Mouse (Mus musculus) thymus, postnatal 14 days (tissue): Measurements from ENCODE around the gene Pfkfb4.

Experiments used
- DNase-seq: peaks from one replicate; pipeline ENCODE4 v3.0.0; 2021

Pfkfb4 gene

GRCm38 (mm10) chr9:109038086-109038895 lies 46.7 kb downstream of the Pfkfb4 start, which contains the start of gene Shisa5:
Gene Shisa5, plus strand, starts transcription at chr9:109038565.
- peak; percentile 84 for DNase-seq

GRCm38 (mm10) chr9:109038901-109039364 lies 47.4 kb downstream of the Pfkfb4 start:
- no peak for DNase-seq

GRCm38 (mm10) chr9:109039681-109040080 lies 48.1 kb downstream of the Pfkfb4 start:
- no peak for DNase-seq

DNA sequence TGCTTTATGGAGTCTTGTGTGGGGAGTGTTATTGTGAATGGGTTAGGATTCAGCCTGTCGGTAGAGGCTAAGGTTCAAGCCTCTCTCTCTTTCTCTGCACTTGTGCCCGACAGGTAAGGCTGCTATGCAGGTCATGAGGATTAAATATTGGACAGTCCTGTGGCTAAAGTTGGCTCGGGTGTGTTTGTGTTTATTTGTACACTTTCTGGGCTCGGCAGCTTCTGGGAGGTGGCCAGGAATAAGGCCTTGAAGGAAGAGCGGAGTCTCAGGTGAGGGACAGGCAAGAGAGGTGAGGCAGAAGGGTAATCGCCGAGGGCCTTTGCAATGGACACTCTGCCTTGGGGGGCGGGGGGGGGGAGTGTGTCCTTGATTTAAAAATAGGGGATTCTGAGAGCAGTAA lies 48.6 kb downstream of the Pfkfb4 start:
- DNase-seq, result no peak

DNA sequence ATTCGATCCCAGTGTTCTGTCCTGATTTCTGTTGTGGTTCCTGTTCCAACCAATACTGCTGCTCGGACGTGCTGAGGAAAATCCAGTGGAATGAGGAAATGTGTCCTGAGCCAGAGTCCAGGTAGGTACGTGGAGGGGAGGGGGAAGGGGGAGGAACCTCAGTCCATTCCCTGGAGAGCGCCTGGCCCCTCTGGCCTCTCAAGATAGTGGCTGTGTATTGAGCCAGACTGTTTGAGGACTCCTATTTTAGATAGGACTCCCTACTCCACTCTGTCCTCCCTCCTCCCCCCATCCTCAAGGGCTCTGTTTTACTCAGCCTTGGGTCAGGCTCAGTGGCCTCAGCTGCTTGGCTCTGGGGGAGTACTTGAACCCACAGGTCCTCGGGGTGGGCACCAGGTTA lies 49.3 kb downstream of the Pfkfb4 start:
- DNase-seq, result no peak

GRCm38 (mm10) chr9:109041351-109041750 lies 49.8 kb downstream of the Pfkfb4 start:
- no peak for DNase-seq

- peak; percentile 84 for DNase-seq
These were observed 54.7 kb downstream of the Pfkfb4 start for GRCm38 (mm10) chr9:109046306-109046705.

GRCm38 (mm10) chr9:109049316-109049715 lies 57.7 kb downstream of the Pfkfb4 start:
- no peak for DNase-seq

- no peak for DNase-seq
These were observed 58.6 kb downstream of the Pfkfb4 start for GRCm38 (mm10) chr9:109049996-109050673.

DNA sequence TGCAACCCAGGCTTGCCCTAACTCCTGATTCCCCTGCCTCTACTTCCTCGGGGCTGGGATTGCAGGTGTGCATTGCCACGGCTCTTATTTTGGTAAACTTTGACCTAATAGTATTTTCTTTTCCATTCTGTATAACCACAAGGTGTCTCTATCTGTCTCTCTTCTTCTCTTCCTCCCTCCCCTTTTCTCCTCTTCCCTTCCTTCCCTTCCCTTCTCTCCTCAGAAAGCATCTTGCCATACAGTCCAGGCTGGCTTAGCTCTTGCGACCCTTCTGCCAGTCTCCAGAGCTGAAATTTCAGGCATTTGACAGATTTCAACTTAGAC lies 59.1 kb downstream of the Pfkfb4 start:
- DNase-seq, result no peak

- DNase-seq, result peak; percentile 60
These were observed 59.5 kb downstream of the Pfkfb4 start for GRCm38 (mm10) chr9:109051011-109051501.

DNA sequence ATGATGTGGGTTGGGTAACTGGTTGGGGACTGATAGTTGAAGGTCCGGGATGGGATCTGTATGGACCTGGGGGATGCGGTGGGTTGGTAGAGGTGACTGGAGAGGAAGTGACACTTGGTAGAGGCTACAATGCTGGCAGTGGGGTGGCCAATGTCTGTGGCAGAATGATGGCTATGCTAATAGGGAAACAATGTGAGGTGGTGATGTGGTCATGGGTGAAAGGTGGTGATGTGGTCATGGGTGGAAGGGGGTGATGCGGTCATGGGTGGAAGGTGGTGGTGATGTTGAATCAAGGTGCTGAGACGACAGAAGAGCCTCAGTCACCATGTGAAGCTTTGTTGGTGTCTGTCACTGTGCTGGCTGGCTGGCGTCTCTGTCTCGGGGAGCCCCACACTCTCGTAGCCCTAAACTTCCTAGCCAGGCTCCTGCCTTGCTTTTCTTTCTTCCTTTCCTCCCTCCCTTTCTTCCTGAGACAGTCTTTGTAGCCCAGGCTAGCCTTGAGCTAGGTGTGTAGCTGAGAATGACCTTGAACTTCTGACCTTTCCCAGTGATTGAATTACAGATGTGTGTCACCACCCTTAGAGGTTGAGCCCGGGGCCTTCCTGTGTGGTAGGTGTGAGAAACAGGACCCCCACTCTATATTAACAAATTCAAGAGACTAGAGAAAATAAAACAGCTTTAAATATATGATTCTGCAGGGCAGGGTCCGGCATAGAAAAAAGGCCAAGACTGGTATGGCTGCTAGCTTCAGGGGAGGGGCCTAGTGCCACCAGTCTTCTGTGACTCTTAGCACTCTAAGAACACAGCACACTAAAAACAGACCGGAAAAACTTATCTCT lies 60.3 kb downstream of the Pfkfb4 start:
- no peak for DNase-seq

DNA sequence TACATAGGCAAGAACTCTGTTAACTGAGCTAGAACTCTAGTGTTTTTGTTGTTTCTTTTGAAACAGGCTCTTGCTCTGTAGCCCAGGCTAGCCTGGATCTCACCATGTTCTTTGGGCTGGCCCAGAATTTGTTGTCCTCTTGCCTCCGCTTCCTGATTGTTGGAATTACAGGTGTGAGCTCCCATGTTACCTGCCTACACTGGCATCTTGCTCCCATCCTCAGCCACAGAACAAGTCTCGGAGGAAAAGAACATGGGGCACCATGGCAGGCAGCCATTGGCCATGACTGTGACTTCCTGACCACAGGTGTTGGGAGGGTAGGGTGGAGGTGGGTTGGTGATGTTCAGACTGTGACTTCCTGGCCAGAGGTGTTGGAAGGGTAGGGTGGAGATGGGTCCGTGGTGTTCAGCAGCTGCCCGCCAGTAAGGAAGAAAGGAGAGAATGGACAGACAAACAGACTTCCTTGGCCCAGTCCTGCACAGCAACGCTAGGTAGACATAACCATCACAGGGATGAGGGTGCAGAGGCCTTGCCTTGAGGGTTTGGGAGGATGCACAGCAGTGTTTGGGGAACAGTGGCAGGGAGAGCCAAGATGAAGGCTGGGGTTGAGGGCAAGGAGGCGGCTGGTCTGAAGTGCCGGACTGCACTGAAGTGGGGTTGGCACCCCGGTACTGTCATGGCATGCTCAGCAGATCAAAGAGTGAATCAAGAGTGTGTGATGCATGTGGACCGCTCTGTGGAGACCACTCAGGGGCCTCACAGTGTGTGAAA lies 61.1 kb downstream of the Pfkfb4 start:
- peak; percentile 42 for DNase-seq

- DNase-seq, result no peak
These were observed 61.8 kb downstream of the Pfkfb4 start for GRCm38 (mm10) chr9:109053366-109053765.

DNA sequence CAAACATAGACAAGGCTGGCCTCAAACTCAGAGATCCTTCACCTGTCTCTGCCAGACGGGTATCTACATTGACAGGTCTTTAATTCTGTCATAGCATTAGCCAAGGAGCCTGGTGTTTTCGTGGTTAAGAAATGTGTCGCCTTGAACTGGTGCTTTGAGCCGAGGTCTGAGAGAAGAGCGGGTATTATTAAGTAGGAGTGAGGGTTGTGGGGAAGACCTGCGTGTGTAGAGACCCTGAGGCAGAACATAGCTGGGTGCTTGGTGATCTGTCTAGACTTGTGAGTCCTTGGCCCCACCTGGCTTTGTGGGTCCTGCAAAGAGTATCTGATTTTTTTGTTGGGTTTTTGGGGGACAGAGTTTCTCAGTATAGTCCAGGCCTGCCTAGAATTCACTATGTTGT lies 62.3 kb downstream of the Pfkfb4 start:
- no peak for DNase-seq

DNA sequence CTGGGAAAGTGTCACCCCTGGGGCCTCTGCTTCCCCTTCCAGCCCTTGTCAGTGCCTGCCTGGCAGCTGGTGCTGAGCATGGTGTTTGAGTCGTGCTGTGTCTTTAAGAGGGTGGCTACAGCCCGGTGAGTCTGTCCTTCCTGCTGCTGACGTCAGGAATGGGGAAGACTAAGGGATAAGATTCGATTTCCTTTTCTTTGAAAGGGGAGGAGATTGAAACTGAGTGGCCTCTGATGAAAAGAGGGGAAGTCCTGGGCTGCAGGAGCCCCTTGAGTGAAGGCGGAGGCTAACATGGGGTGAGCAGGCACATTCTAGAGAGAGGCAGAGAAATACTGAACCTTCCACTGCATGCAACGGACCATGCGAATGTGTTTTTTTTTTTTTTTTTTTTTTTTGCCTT lies 63.1 kb downstream of the Pfkfb4 start:
- peak; percentile 63 for DNase-seq

DNA sequence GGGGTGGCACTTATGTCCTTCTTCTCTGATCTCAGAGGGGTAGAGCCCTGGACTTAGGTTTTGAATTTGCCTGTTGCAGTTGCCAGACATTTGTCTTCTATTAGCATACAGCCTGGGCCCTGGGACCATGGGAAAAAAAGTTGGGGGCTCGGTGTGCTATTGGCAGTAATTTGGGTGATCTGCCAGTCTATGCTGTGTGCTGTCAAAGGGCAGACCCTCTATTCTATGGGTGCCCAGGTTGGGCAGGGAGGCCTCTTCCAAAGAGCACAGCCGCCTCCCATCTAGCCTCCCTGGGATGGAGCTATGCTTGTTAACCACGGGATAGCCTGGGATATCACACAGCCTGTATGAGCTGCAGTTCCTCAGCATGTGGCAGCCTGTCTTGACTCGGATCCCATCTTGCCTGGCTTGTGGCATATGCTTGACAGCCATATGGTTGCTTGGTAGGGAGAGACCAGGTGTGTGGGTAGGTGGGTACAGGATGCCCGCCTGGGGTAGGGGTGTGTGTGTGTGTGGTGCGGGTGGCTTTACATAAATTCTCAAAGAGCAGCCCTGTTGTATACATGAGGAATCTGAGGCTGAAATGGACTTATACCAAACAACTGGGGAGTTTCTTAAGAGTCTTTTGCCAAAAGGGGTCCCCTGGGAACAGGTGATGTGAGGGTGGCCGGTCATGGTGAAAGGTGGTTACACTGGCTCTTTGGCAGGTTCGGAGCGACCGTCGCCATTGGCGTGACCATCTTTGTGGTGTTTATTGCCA lies 63.9 kb downstream of the Pfkfb4 start:
- DNase-seq, result no peak

GRCm38 (mm10) chr9:109056081-109056690 lies 64.6 kb downstream of the Pfkfb4 start:
- no peak for DNase-seq

DNA sequence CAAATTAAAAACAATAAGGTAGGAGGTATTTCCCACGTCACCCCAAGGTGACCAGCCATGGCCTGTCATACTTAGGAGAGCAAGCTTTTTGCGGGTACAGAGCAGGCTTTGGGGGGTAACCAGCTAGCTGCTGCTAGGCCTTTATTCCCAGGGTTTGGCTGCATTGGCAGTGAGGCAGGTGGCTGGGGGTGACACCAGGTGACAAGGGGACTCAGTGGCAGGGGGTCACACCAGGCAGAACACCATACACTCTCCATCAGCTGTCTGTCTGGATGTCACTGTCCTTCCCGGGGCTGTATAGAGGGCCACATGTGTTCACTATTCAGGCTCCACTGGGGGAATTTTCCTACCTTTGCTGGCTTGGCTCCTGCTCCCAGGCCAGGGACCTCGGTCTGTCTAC lies 65.3 kb downstream of the Pfkfb4 start:
- DNase-seq, result no peak

DNA sequence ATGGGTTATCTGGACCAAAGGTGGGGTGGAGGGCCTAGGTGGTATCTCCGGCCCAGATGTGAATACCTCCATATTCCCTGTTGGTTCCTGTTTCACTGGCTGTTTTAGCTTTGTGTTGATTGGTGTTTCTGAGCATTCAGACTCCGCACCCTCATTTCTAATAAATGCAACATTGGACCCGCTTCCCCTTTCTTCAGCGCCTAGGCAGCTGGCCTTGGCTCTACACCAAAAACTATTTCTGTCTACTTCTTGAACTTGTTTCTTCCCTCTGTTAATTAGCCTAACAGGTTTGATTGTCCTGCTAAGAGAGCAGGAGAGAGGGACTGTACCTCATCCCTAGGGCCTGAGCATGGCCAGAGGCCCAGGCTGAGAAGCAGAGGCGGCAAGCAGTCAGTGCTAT lies 66.0 kb downstream of the Pfkfb4 start:
- DNase-seq, result no peak
